Mouse (Mus musculus): ENCODE data around the gene Asphd1. TPM values are rescaled to one million over a fixed set of nuclear protein-coding genes. Genes with fewer than 3 reads are reported as not detected.

The Asphd1 gene
- polyA plus RNA-seq, 1 experiment from 2014 or later, result 0.82 TPM

GRCm38 (mm10) chr7:126946530-126946929 lies 2.9 kb downstream of the Asphd1 start:
- Histone ChIP-seq H3K9me3 (ENCODE audit: control insufficient read depth, low read length) (no peaks in the 10 kb centered on the region), H3K27ac (ENCODE audit: low read depth, low read length) (no peak overlapping the region), H3K4me3 (ENCODE audit: low read depth, low read length) (no peak overlapping the region), H3K27me3 (ENCODE audit: control insufficient read depth, insufficient read depth, low read length) (peaks cover 11% of the 10 kb centered on the region; the same call in 1 of the 2 replicates), H3K36me3 (ENCODE audit: control insufficient read depth, insufficient read depth, low read length) (no peaks in the 10 kb centered on the region), H3K4me2 (ENCODE audit: low read depth) (no peak overlapping the region), H3K4me1 (ENCODE audit: control insufficient read depth, insufficient read depth, low read length) (peaks cover 6% of the 10 kb centered on the region), H3K9ac (ENCODE audit: low read length) (no peak overlapping the region)
- ATAC-seq (ENCODE audit: insufficient read depth, low FRiP score, low TSS enrichment), result no peak
- peak; percentile 34 for DNase-seq (ENCODE audit: low spot score)
- WGBS, result 52% methylated on average over 3 of the region's 3 CpGs

- H3K4me2 ChIP-seq (ENCODE audit: low read depth), result no peak overlapping the region
- WGBS, result 67% methylated on average over 5 of the region's 5 CpGs
- no peak overlapping the region for H3K4me3 ChIP-seq (ENCODE audit: low read depth, low read length)
- no peak overlapping the region for H3K9ac ChIP-seq (ENCODE audit: low read length)
- H3K4me1 ChIP-seq (ENCODE audit: control insufficient read depth, insufficient read depth, low read length), result no peaks in the 10 kb centered on the region; the same call in 1 of the 2 replicates
- no peaks in the 10 kb centered on the region for H3K9me3 ChIP-seq (ENCODE audit: control insufficient read depth, low read length)
- DNase-seq (ENCODE audit: low spot score) (no peak), ATAC-seq (ENCODE audit: insufficient read depth, low FRiP score, low TSS enrichment) (no peak)
- no peaks in the 10 kb centered on the region; the same call in 1 of the 2 replicates for H3K36me3 ChIP-seq (ENCODE audit: control insufficient read depth, insufficient read depth, low read length)
- no peak overlapping the region for H3K27ac ChIP-seq (ENCODE audit: low read depth, low read length)
- no peaks in the 10 kb centered on the region for H3K27me3 ChIP-seq (ENCODE audit: control insufficient read depth, insufficient read depth, low read length)
These were observed 7.6 kb downstream of the Asphd1 start for GRCm38 (mm10) chr7:126941801-126942200.

- H3K4me3 ChIP-seq (ENCODE audit: low read depth, low read length), result no peak overlapping the region
- H3K36me3 ChIP-seq (ENCODE audit: control insufficient read depth, insufficient read depth, low read length), result no peaks in the 10 kb centered on the region; the same call in 1 of the 2 replicates
- DNase-seq (ENCODE audit: low spot score) (no peak), ATAC-seq (ENCODE audit: insufficient read depth, low FRiP score, low TSS enrichment) (no peak)
- no peak overlapping the region for H3K4me2 ChIP-seq (ENCODE audit: low read depth)
- WGBS, result 36% methylated on average over 6 of the region's 6 CpGs
- no peaks in the 10 kb centered on the region; the same call in 1 of the 2 replicates for H3K4me1 ChIP-seq (ENCODE audit: control insufficient read depth, insufficient read depth, low read length)
- H3K27ac ChIP-seq (ENCODE audit: low read depth, low read length), result no peak overlapping the region
- H3K9me3 ChIP-seq (ENCODE audit: control insufficient read depth, low read length), result no peaks in the 10 kb centered on the region
- H3K27me3 ChIP-seq (ENCODE audit: control insufficient read depth, insufficient read depth, low read length), result no peaks in the 10 kb centered on the region
- no peak overlapping the region for H3K9ac ChIP-seq (ENCODE audit: low read length)
These were observed 8.2 kb downstream of the Asphd1 start for GRCm38 (mm10) chr7:126941171-126941570.

- no peak overlapping the region for H3K4me3 ChIP-seq (ENCODE audit: low read depth, low read length)
- ATAC-seq (ENCODE audit: insufficient read depth, low FRiP score, low TSS enrichment), result no peak
- 0 out of 2 replicates have a peak, but pooled peaks cover 3% of the 10 kb centered on the region for H3K4me1 ChIP-seq (ENCODE audit: control insufficient read depth, insufficient read depth, low read length)
- no peaks in the 10 kb centered on the region; the same call in 1 of the 2 replicates for H3K36me3 ChIP-seq (ENCODE audit: control insufficient read depth, insufficient read depth, low read length)
- H3K9ac ChIP-seq (ENCODE audit: low read length), result no peak overlapping the region
- 93% methylated on average over 2 of the region's 2 CpGs for WGBS
- no peak overlapping the region for H3K27ac ChIP-seq (ENCODE audit: low read depth, low read length)
- no peak for DNase-seq (ENCODE audit: low spot score)
- H3K27me3 ChIP-seq (ENCODE audit: control insufficient read depth, insufficient read depth, low read length), result no peaks in the 10 kb centered on the region
- H3K9me3 ChIP-seq (ENCODE audit: control insufficient read depth, low read length), result no peaks in the 10 kb centered on the region
- no peak overlapping the region for H3K4me2 ChIP-seq (ENCODE audit: low read depth)
These were observed 16.7 kb downstream of the Asphd1 start for GRCm38 (mm10) chr7:126932652-126933051.

- no peak for DNase-seq (ENCODE audit: low spot score)
- no peaks in the 10 kb centered on the region for H3K36me3 ChIP-seq (ENCODE audit: control insufficient read depth, insufficient read depth, low read length)
- WGBS, result 0% methylated on average over 20 of the region's 27 CpGs
- H3K27ac ChIP-seq (ENCODE audit: low read depth, low read length), result peak overlapping the region; percentile 36; the same call in 1 of the 2 replicates
- H3K9ac ChIP-seq (ENCODE audit: low read length), result peak overlapping the region; percentile 73
- no peaks in the 10 kb centered on the region for H3K9me3 ChIP-seq (ENCODE audit: control insufficient read depth, low read length)
- no peaks in the 10 kb centered on the region for H3K27me3 ChIP-seq (ENCODE audit: control insufficient read depth, insufficient read depth, low read length)
- peak; percentile 69 for ATAC-seq (ENCODE audit: insufficient read depth, low FRiP score, low TSS enrichment)
- H3K4me1 ChIP-seq (ENCODE audit: control insufficient read depth, insufficient read depth, low read length), result 0 out of 2 replicates have a peak, but pooled peaks cover 5% of the 10 kb centered on the region
- peak overlapping the region; percentile 73 for H3K4me3 ChIP-seq (ENCODE audit: low read depth, low read length)
- peak overlapping the region; percentile 97 for H3K4me2 ChIP-seq (ENCODE audit: low read depth)
These were observed 20.3 kb downstream of the Asphd1 start for GRCm38 (mm10) chr7:126929046-126929445.

GRCm38 (mm10) chr7:126928384-126929037 lies 20.9 kb downstream of the Asphd1 start, which contains the start of gene Kctd13:
Kctd13 (plus strand) TSS chr7:126928879.
- H3K9me3 ChIP-seq (ENCODE audit: control insufficient read depth, low read length), result no peaks in the 10 kb centered on the region
- peak; percentile 94 for DNase-seq (ENCODE audit: low spot score)
- H3K27ac ChIP-seq (ENCODE audit: low read depth, low read length), result peak within 1 kb of the TSS; percentile 36; the same call in 1 of the 2 replicates
- H3K9ac ChIP-seq (ENCODE audit: low read length), result peak within 1 kb of the TSS; percentile 73
- H3K4me3 ChIP-seq (ENCODE audit: low read depth, low read length), result peak within 1 kb of the TSS; percentile 73
- peak; percentile 90 for ATAC-seq (ENCODE audit: insufficient read depth, low FRiP score, low TSS enrichment)
- H3K4me2 ChIP-seq (ENCODE audit: low read depth), result peak within 1 kb of the TSS; percentile 97
- 0 out of 2 replicates have a peak, but pooled peaks cover 5% of the 10 kb centered on the region for H3K4me1 ChIP-seq (ENCODE audit: control insufficient read depth, insufficient read depth, low read length)
- no peaks in the 10 kb centered on the region for H3K36me3 ChIP-seq (ENCODE audit: control insufficient read depth, insufficient read depth, low read length)
- WGBS, result 5% methylated on average over 56 of the region's 56 CpGs
- H3K27me3 ChIP-seq (ENCODE audit: control insufficient read depth, insufficient read depth, low read length), result no peaks in the 10 kb centered on the region

- H3K27ac ChIP-seq (ENCODE audit: low read depth, low read length), result no peak overlapping the region
These were observed 23.1 kb downstream of the Asphd1 start for GRCm38 (mm10) chr7:126926299-126926698.

GRCm38 (mm10) chr7:126923999-126924398 lies 25.4 kb downstream of the Asphd1 start:
- peak; percentile 37 for DNase-seq (ENCODE audit: low spot score)
- 0 out of 2 replicates have a peak overlapping the region, but pooled peaks have one; percentile 49 for H3K27ac ChIP-seq (ENCODE audit: low read depth, low read length)
- H3K9ac ChIP-seq (ENCODE audit: low read length), result peak overlapping the region; percentile 18; the same call in 1 of the 2 replicates
- no peaks in the 10 kb centered on the region for H3K36me3 ChIP-seq (ENCODE audit: control insufficient read depth, insufficient read depth, low read length)
- H3K27me3 ChIP-seq (ENCODE audit: control insufficient read depth, insufficient read depth, low read length), result no peaks in the 10 kb centered on the region
- 41% methylated on average over 5 of the region's 5 CpGs for WGBS
- no peak overlapping the region for H3K4me2 ChIP-seq (ENCODE audit: low read depth)
- no peak overlapping the region for H3K4me3 ChIP-seq (ENCODE audit: low read depth, low read length)
- H3K9me3 ChIP-seq (ENCODE audit: control insufficient read depth, low read length), result no peaks in the 10 kb centered on the region
- peaks cover 6% of the 10 kb centered on the region; the same call in 1 of the 2 replicates for H3K4me1 ChIP-seq (ENCODE audit: control insufficient read depth, insufficient read depth, low read length)
- ATAC-seq (ENCODE audit: insufficient read depth, low FRiP score, low TSS enrichment), result no peak

More at GRCm38 (mm10) chr7:126926299-126926698, 23.1 kb downstream of the Asphd1 start:
- no peak for DNase-seq (ENCODE audit: low spot score)
- Histone ChIP-seq H3K36me3 (ENCODE audit: control insufficient read depth, insufficient read depth, low read length) (no peaks in the 10 kb centered on the region), H3K4me3 (ENCODE audit: low read depth, low read length) (no peak overlapping the region), H3K4me2 (ENCODE audit: low read depth) (no peak overlapping the region), H3K27me3 (ENCODE audit: control insufficient read depth, insufficient read depth, low read length) (no peaks in the 10 kb centered on the region), H3K4me1 (ENCODE audit: control insufficient read depth, insufficient read depth, low read length) (peaks cover 10% of the 10 kb centered on the region; the same call in 1 of the 2 replicates), H3K9me3 (ENCODE audit: control insufficient read depth, low read length) (no peaks in the 10 kb centered on the region), H3K9ac (ENCODE audit: low read length) (no peak overlapping the region)
- 52% methylated on average over 3 of the region's 3 CpGs for WGBS
- no peak for ATAC-seq (ENCODE audit: insufficient read depth, low FRiP score, low TSS enrichment)

Measured in neural tube, embryonic 11.5 days (tissue).